Mouse (Mus musculus): Measurements from ENCODE around the gene Med19. TPM values are rescaled to one million over a fixed set of nuclear protein-coding genes. Genes with fewer than 3 reads are reported as not detected.
A peak's percentile ranks its signal among the peaks of the same experiment; 100 is the strongest.
"Not testable (repeated sequence)": the region's sequence is repeated elsewhere in the genome, so short reads cannot be mapped to it uniquely, and the experiment has no call there.

The Med19 gene
- total RNA-seq, 2 experiments from 2014 or later = 36.1 to 36.8 TPM

DNA sequence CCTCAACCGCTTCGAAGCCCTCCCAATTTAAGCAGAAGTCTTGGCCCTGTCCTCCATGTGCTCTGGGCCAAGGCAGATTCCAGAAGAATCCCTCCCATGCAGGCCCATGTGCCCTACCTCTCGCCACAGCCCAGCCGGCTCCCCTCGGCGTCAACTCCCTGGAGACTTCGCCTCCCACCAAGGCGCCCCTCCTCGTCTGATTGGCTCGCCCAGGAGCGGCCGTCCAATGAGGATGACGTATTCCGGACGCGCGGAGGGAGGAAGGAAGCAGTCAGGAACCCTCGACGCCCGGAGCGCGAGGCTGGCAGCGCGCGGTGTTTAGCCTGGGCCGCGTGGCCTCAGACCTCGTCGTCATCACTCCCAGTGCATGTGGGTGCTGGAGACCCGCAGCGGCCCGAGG lies 19.4 kb upstream of the Med19 start, which contains the start of gene Btbd18:
Gene Btbd18, plus strand, starts transcription at position 274 of the 400 bp plus-strand sequence.
- no peak for DNase-seq (ENCODE audit: extremely low spot score in 1 of 2, low spot score in 2 of 2)
- intact Hi-C loops (cut with DNase I) = loop anchor here (5.0 kb wide), 1 partner anchor 42 kb away; no protein-coding TSS in a partner anchor

GRCm38 (mm10) chr2:84660253-84660652 lies 17.9 kb upstream of the Med19 start:
- peak; percentile 36 to 49 for DNase-seq (ENCODE audit: extremely low spot score in 1 of 2, low spot score in 2 of 2)
- intact Hi-C loops (cut with DNase I) = loop anchor here (5.0 kb wide), 1 partner anchor 203 kb away; no protein-coding TSS in a partner anchor

- intact Hi-C loops (cut with DNase I) = loop anchor here (5.0 kb wide), 1 partner anchor 206 kb away; no protein-coding TSS in a partner anchor
- DNase-seq (ENCODE audit: extremely low spot score in 1 of 2, low spot score in 2 of 2) = peak in 1 of 2 experiments; percentile 44
Measured at GRCm38 (mm10) chr2:84662866-84663265, 15.3 kb upstream of the Med19 start.

- DNase-seq (ENCODE audit: extremely low spot score in 1 of 2, low spot score in 2 of 2) = no peak
- intact Hi-C loops (cut with DNase I) = no loop called here
Measured at GRCm38 (mm10) chr2:84666081-84666480, 12.1 kb upstream of the Med19 start.

DNA sequence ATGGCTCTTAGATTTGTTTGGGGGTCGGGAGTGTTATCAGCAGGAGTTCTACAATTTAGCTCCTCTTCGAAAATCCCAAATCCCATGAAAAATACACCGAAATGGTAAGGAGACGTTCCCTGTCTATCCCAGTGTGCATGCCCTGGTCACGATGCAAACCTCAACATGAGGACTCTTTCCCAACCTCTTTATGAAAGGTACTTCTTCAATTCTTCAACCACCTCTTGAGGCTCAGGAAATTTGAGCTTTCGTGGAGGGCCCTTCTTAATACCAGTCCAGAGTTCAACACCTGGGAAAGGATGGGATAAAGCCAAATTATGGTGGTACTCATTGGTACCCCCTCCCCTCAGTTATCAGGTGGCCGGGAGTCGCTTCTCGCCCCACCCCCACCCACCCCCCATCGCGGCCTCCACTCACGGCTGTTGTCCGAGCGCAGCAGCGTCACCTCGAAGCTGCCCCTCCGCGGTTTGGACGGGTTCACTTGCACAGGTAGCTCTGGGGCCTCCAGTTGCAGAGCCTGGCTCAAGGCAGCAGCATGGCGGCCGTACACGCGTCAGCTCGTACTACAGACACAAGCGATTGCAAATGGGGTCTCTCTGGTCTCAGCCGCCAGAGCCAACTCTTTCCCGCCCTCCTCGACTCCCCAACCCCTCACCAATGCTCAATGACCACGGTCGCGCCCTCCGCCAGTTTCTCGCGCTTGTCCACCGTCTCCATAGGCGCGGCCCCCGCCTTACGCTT lies 8.2 kb upstream of the Med19 start:
- DNase-seq (ENCODE audit: extremely low spot score in 1 of 2, low spot score in 2 of 2) = no peak
- intact Hi-C loops (cut with DNase I) = no loop called here

- intact Hi-C loops (cut with DNase I) = no loop called here
- peak; percentile 88 to 93 for DNase-seq (ENCODE audit: extremely low spot score in 1 of 2, low spot score in 2 of 2)
Measured at GRCm38 (mm10) chr2:84670569-84670933, 7.7 kb upstream of the Med19 start, which contains the start of gene Selenoh. TSS of gene Selenoh (minus strand) at chr2:84670770.

- intact Hi-C loops (cut with DNase I); DNase-seq (ENCODE audit: extremely low spot score in 1 of 2, low spot score in 2 of 2): not testable (repeated sequence)
Measured at GRCm38 (mm10) chr2:84671535-84671934, 6.7 kb upstream of the Med19 start.

DNA sequence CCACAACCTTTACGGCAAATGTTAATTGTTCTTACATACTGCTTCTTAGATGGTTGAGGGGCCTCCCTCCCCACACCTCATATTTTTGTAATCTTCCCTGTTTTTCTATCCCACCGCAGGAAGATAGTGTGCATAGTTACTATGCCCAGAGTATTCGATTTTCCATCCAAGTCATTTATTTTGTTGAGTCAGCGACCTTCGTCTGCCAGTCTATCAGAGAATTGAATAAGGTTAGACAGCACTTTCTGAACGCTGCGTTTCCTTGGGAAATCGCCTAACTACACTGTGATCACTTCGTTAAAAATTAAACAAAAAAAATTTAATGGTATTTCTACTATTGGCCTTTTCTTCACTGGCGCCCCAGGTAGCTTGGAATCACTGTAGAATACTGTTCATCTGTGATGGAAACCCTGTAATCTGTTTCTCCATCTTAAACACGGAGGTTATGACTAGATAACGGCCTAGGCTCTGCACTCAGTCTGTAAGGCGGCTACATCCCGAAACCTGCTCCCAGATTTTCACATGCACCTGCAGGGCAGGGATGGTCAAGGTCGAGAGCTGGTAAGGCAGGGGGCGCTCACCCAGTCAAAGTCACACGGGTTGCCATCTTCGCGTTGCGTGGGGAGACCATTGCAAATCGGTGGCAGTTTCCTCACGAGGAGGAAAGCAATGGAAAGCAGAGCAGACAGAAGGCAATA lies 783 bp upstream of the Med19 start:
- intact Hi-C loops (cut with DNase I) = no loop called here
- no peak for DNase-seq (ENCODE audit: extremely low spot score in 1 of 2, low spot score in 2 of 2)

GRCm38 (mm10) chr2:84679016-84679415 lies 814 bp downstream of the Med19 start, which contains the start of gene Tmx2:
TSS of gene Tmx2 (minus strand) at chr2:84679140.
- intact Hi-C loops (cut with DNase I) = no loop called here
- no peak for DNase-seq (ENCODE audit: extremely low spot score in 1 of 2, low spot score in 2 of 2)

GRCm38 (mm10) chr2:84682605-84683183 lies 4.5 kb downstream of the Med19 start:
- DNase-seq (ENCODE audit: extremely low spot score in 1 of 2, low spot score in 2 of 2) = no peak
- intact Hi-C loops (cut with DNase I) = no loop called here

GRCm38 (mm10) chr2:84688080-84688844 lies 10.1 kb downstream of the Med19 start:
- intact Hi-C loops (cut with DNase I) = no loop called here
- no peak for DNase-seq (ENCODE audit: extremely low spot score in 1 of 2, low spot score in 2 of 2)

- intact Hi-C loops (cut with DNase I) = no loop called here
Measured at GRCm38 (mm10) chr2:84690050-84690449, 11.8 kb downstream of the Med19 start.

GRCm38 (mm10) chr2:84695007-84695695 lies 16.9 kb downstream of the Med19 start:
- DNase-seq (ENCODE audit: extremely low spot score in 1 of 2, low spot score in 2 of 2) = no peak
- intact Hi-C loops (cut with DNase I) = no loop called here

More at GRCm38 (mm10) chr2:84690050-84690449, 11.8 kb downstream of the Med19 start:
- DNase-seq (ENCODE audit: extremely low spot score in 1 of 2, low spot score in 2 of 2) = no peak

DNA sequence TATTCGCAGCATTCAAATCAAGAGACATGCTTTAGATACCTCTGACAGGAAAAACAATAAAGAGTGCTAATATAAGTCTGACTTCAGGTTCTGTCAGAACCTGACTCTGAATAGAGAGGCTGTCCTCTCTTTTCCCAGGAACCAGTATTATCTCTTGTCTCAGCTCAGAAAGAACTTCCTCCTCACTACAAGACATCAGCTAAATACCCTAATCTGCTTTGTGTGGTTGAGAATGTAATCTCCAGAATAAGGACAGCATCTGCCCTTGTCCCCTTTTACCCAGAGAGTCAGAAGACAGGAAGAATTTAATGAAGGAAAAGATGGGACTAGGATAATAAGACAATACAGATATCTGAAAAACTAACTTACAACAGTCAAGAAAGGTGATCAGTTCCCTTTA lies 25.3 kb downstream of the Med19 start:
- intact Hi-C loops (cut with DNase I) = no loop called here
- DNase-seq (ENCODE audit: extremely low spot score in 1 of 2, low spot score in 2 of 2) = no peak

GRCm38 (mm10) chr2:84704329-84704728 lies 26.1 kb downstream of the Med19 start:
- no peak for DNase-seq (ENCODE audit: extremely low spot score in 1 of 2, low spot score in 2 of 2)
- intact Hi-C loops (cut with DNase I) = no loop called here

DNA sequence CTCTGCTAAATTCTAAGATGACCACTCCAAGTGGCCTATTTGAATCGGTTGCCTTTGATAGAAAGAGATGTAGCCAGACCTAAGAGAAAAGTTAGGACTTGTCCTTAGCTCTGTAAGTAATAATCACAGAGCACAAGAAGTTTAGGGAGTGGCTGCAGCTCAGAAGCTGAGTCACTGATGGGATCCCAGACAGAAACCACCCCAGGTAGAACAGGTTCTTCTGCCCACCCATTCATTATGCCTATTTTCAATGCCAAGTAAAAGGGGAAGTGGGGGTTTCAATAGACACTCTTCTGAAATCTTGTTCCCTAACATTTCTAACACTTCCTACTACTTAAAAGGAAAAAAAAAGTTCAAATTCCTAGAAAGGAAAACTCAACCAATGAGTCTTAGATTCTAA lies 27.1 kb downstream of the Med19 start:
- no peak for DNase-seq (ENCODE audit: extremely low spot score in 1 of 2, low spot score in 2 of 2)
- intact Hi-C loops (cut with DNase I) = no loop called here

DNA sequence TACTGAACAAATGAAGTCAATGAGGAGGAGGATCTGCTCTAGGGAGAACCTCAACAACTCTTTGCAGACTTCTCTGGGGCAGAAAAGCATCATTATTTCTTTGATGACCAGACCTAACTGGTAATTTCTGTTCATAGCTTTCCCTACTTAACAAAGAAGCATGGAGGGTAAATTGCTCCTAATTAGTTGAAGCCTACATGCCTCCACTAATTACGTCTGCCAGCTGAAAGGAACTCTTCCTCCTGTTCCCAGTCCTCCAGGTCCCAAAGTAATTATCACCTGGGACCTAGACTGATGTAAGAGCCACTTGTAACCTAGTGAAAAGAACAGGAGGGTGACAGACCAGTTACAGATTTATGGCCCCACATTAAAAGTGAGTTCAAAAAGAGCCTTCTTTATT lies 29.3 kb downstream of the Med19 start:
- intact Hi-C loops (cut with DNase I) = no loop called here
- no peak for DNase-seq (ENCODE audit: extremely low spot score in 1 of 2, low spot score in 2 of 2)

DNA sequence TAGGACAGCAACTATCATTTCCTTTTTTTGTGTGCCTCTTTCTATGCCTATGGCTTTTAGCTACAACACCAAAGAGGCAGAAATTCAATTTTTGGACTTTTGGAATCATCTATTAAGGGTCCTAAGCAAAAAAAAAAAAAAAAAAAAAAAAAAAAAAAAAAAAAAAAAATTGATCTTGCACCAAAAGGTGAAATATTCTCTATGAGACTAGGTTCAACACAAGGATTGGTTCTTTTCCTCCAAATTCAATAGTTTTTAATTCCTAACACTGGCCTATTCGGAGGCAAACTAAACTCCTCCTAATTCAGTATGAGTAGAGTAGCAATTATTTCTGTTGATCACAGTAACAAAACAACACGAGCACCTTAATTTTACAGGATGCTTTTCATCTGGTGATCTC lies 33.7 kb downstream of the Med19 start:
- DNase-seq (ENCODE audit: extremely low spot score in 1 of 2, low spot score in 2 of 2) = no peak
- intact Hi-C loops (cut with DNase I) = no loop called here
